Mouse (Mus musculus) spleen, postnatal 36 days (tissue): ENCODE measurements around the gene Fbxo44.
A peak's percentile ranks its signal among the peaks of the same experiment; 100 is the strongest.
"Not testable (repeated sequence)": the region's sequence is repeated elsewhere in the genome, so short reads cannot be mapped to it uniquely, and the experiment has no call there.

Source experiments
- DNase-seq, 2 experiments: peaks; one replicate each; pipeline ENCODE4 v3.0.0; 2022; ENCODE audit warnings: low spot score in 2 of 2, mixed read lengths in 1 of 2

The Fbxo44 gene

GRCm38 (mm10) chr4:148130561-148131413, 29.5 kb downstream of the Fbxo44 start, which contains the start of gene Draxin:
Gene Draxin (minus strand): TSS chr4:148130698.
- no peak for DNase-seq

DNA sequence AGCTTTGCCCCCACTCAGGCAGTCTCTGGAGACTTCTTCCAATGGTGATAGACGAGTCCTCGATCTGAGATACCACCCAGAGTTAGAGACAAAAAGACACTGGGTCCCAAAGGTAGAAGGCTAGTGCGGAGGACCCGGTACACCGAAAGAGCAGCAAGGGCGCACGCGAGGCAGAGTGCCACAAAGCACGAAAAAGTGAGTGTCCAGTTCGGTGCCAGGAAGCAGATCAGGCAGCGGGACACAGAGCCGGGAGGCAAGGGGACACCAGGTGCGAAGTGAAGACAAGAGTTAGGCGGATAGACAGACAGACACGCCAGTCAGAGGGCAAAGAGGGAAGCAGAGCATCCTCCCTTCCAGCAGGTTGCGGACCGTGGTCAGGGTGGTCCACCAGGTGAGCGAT, 30.1 kb downstream of the Fbxo44 start, which contains the start of gene Mad2l2:
Gene Mad2l2 (plus strand): TSS at position 252 of the 400 bp plus-strand sequence.
- DNase-seq = no peak

DNA sequence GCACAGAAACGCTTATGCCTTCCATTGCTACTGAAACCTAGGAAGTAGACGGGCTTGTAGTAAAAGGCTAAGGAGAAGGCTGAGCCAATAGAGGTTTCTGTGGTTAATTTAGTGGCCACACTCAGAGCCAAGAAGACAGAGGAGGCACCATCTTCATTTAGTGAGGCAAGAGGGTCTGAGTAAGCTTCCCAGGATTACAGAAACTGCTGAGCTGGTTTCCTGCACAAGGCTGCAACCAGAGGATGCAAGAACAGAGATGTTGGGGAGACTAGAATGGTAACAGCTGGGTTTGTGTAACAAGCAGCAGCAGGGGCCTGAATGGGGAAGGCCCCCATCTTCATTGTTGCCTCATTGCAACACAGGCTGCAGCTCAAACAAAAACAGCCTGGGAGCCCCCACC, 31.6 kb downstream of the Fbxo44 start:
- no peak for DNase-seq

- DNase-seq = no peak
Observed at GRCm38 (mm10) chr4:148128241-148128640, 32.0 kb downstream of the Fbxo44 start.

DNA sequence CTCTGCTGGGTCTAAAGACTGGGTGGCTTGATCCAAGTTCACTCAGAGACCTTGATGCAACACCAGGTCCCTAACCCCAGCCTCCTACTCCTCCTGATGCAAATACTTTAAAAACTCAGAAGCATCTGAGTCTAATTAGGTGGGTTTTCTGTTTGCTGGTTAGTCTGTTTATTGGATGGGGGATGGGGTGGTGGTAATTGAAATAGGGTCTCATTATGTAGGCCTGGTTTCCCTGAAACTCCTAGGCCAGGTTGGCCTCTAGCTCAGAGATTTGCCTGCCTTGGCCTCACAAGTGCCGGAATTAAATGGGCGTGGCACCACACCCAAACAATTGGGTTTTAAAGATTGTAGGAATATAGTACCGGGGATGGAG, 37.6 kb downstream of the Fbxo44 start:
- DNase-seq = no peak

DNA sequence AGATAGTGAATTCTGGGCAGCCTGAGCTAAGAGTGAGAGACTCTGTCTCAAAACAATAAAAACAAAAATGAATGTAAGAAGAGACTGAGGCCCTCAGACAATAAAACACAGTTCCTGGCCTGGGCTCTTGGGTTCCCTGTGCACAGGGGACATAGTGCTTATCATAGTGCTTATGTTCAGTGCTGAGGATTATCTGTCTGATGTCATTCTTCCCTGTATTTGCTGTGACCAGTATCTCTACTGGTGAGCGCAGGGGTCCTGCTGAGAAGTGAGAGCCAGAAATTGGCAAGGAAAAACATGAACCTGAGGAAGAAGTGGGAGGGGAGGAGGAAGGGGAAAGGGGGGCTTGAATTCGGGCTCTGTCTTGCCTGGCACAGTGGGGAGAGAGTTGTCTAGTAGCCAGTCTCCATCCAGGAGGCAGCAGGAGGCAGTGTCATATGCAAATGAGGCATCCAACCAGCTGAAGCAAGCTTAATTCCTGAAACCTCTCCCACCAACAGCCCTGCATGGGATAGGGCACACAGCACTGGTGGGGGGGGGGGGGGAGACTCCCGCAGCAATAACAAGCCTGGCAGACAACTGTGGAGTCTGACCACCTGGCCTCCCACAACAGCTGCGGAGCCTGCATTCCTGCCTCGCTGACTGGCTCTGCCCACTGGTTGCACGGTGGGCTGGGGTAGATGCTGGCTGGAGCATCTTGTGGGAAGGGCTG, 38.1 kb downstream of the Fbxo44 start:
- DNase-seq = no peak

- DNase-seq = no peak
Observed at GRCm38 (mm10) chr4:148121362-148121761, 38.9 kb downstream of the Fbxo44 start.

GRCm38 (mm10) chr4:148120555-148120954, 39.7 kb downstream of the Fbxo44 start:
- DNase-seq = no peak

DNA sequence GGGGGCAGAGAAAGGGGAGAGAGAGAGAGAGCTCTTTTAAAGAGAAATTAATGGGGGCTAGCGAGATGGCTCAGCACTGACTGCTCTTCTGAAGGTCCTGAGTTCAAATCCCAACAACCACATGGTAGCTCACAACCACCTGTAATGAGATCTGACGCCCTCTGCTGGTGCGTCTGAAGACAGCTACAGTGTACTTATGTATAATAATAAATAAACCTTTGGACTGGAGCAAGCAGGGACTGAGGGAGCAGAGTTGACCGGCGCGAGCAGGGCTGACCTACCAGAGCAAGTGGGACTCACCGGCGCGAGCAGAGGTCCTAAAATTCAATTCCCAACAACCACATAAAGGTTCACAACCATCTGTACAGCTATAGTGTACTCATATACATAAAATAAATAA, 40.7 kb downstream of the Fbxo44 start:
- DNase-seq = not testable (repeated sequence)

DNA sequence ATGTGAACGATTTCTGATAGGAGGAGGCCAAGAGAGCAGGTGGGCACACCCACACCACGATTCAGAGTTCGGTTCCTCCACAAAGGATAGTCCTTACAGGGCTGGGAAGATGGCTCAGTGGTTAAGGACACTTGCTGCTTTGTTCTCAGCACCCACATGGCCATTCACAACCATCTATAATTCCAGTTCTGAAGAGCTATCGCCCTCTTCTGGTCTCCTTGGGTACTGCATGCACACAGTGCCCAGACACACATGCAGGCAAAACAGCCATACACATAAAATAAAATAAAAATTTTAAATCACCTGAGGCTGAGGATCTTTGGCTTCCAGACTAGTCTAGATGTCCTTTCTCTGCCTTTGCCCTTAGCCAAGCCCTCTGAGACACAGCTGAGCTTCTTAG, 42.9 kb downstream of the Fbxo44 start:
- DNase-seq = no peak

- no peak for DNase-seq
Observed at GRCm38 (mm10) chr4:148116657-148117056, 43.6 kb downstream of the Fbxo44 start.

DNA sequence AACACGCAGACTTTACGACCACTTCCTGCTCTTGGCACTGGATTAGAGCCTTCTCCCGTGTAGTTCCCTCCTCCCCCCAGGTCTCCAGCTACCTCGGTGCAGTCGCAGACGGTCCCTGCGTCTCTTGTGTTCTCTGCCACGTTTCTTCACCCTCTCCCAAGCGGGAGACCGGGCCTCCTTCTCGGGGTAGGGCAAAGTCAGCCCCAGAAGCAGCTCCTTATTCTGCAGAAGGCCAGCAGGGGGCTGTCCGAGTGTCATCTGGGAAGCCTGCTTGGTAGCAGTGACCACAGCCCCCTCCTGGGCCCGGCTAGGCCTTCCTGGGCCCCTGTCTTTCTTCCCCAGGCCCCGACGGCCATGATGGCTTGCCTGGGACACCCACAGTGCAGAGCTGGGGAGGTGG, 44.8 kb downstream of the Fbxo44 start:
- peak; percentile 19 to 28 for DNase-seq

GRCm38 (mm10) chr4:148114758-148115391, 45.4 kb downstream of the Fbxo44 start:
- DNase-seq = peak; percentile 62 to 73

GRCm38 (mm10) chr4:148112519-148112918, 47.8 kb downstream of the Fbxo44 start:
- DNase-seq = no peak

DNA sequence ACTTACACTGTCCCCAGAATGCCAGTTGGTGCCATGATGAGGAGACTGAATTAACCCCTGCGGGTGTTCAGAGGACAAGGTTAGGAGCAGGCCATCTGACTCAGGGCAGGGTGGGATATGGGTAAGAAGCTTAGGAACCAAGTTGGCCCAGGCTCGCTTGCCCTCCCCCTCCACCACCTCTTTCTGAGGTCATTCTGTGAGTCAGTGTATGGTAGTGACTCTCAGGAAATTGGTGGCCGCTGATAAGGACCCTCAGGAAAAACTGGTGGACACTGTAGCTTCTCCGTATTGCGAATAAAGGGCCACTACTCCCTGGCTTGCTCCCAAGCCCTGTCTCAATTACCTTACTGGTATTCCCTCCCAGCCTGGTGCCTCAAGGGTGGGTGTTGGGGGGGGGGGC, 51.1 kb downstream of the Fbxo44 start:
- DNase-seq = no peak

- DNase-seq = no peak
Observed at GRCm38 (mm10) chr4:148108565-148109100, 51.6 kb downstream of the Fbxo44 start.

DNA sequence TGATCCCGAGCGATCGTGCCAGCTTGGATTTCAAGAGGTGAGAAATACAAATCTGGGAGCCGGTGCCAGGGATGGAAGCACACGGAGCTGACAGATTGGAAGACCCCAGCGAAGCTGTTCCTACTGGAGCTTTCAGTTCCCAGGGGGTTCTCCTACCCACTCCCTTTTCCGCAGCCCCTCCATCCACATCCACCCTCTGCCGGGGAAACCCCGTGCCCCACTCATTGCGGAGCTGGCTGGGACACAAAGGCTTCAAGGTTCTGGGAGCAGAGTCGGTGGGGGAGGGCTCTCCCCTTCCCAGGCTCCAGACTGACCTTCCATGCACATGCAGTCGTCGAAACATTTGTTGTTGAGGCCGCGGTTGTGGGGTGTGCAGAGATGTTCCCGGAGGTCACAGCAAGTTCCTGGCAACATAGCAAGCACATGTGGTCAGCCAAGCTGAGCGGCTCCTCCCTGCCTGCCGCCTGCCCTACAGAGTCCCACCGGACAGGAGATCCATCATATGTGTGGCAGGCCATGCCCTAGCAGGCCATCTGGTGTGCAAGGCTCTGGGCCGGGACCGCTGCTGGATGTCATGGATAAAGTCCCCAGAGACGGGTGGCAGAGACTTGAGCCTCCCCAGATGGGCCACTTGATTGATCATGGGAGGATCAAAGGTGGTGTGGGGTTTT, 52.5 kb downstream of the Fbxo44 start:
- DNase-seq = no peak

DNA sequence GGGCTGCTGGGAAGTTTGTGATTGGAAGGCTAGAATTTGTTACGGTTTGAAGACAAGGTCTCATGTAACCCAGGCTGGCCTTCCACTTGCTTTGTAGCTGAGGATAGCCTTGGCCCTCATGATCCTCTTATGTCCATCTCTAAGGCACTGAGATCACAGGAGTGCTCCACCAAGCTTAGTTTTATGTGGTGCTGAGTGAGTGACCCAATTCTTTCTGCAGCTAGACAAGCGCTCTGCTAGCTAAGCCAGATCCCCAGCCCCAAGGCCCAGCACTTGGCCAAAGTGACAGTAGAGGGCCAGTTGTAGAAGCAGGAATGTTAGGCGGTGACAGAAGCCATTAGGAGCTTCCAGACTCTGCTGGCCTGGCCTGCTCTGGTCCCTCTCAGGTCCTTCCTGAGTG, 56.1 kb downstream of the Fbxo44 start:
- no peak for DNase-seq
